Mouse (Mus musculus) bone marrow macrophage, adult 2 months (primary cell): ENCODE results near the gene AC109138.7. TPM values are rescaled to one million over a fixed set of nuclear protein-coding genes. Genes with fewer than 3 reads are reported as not detected.

Experiments used
- H3K27ac ChIP-seq: 2 replicates; pipeline ENCODE4 v1.5.1; 2012; ENCODE audit warnings: low read depth, low read length; ENCODE audit not compliant: insufficient read depth
- H3K4me1 ChIP-seq: 2 replicates; pipeline ENCODE4 v1.6.1; 2012; ENCODE audit warnings: low read length; ENCODE audit not compliant: control insufficient read depth, insufficient read depth
- H3K4me3 ChIP-seq: 2 replicates; pipeline ENCODE4 v1.5.1; 2012; ENCODE audit warnings: mild to moderate bottlenecking, low read length, moderate library complexity; ENCODE audit not compliant: insufficient read depth
- CTCF ChIP-seq: IDR thresholded peaks from 2 replicates; pipeline ENCODE4 v1.5.1; 2012; ENCODE audit warnings: low read depth, mild to moderate bottlenecking, low read length, moderate library complexity
- POLR2A ChIP-seq: IDR thresholded peaks from 2 replicates; pipeline ENCODE4 v1.6.1; 2012; ENCODE audit warnings: mild to moderate bottlenecking, low read depth, low read length, borderline replicate concordance
- polyA plus RNA-seq: library from polyadenylated mRNA; stranded (reverse); fragments of >200 nt; gene quantifications from 2 replicates; pipeline ENCODE4 v1.2.4, GENCODE M21; 2012; ENCODE audit not compliant: missing spikeins, insufficient read depth, insufficient read length

AC109138.7 gene
- not detected in 2 replicates for polyA plus RNA-seq

GRCm38 (mm10) chr19:4214071-4214770, at the start of gene AC109138.7, which contains the start of gene Clcf1:
Gene AC109138.7 (plus strand): TSS chr19:4214357.
Gene Clcf1 (plus strand): TSS chr19:4214238.
- Histone ChIP-seq H3K4me3 (peak within 1 kb of the TSS; percentile 35), H3K4me1 (peaks cover 14% of the 10 kb centered on the region), H3K27ac (no peak within 1 kb of the TSS)
- no peak for TF ChIP-seq POLR2A
- no peak for TF ChIP-seq CTCF

GRCm38 (mm10) chr19:4164721-4165120, 49.4 kb upstream of the AC109138.7 start:
- Histone ChIP-seq H3K4me1 (peaks cover 20% of the 10 kb centered on the region), H3K4me3 (no peak overlapping the region), H3K27ac (peak overlapping the region; percentile 85)
- TF ChIP-seq POLR2A (no peak), CTCF (no peak)

- TF ChIP-seq CTCF = no peak
- H3K4me3 ChIP-seq = no peak overlapping the region
- H3K27ac ChIP-seq = no peak overlapping the region
- peaks cover 25% of the 10 kb centered on the region for H3K4me1 ChIP-seq
These were observed 47.3 kb upstream of the AC109138.7 start for GRCm38 (mm10) chr19:4166678-4167476.

- peaks cover 20% of the 10 kb centered on the region for H3K4me1 ChIP-seq
- H3K4me3 ChIP-seq = peak overlapping the region; percentile 47
- TF ChIP-seq CTCF (no peak; the same call in 1 of the 2 replicates), POLR2A (no peak)
- H3K27ac ChIP-seq = peak overlapping the region; percentile 26
These were observed 44.8 kb upstream of the AC109138.7 start for GRCm38 (mm10) chr19:4169378-4169784.

DNA sequence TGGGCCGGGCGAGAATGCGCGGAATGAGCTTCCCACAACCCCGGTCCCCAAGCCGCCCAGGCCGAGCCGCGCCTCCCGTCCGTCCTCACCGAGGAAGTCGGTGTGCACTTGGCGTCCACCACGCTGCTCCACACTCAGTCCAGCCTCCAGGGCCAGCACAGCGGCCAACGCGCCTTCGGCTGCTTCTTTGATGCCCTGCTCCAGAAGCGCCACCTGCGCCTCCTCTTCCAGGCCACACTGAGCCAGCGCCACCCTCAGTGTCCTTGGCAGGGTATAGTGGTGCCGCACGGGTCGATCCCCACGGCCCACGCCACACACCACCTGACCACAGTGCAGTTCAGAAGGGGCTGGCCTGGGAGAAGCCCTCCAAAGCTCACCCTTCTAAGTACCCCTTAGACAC, 44.3 kb upstream of the AC109138.7 start:
- H3K4me3 ChIP-seq = peak overlapping the region; percentile 47
- TF ChIP-seq CTCF = no peak; the same call in 1 of the 2 replicates
- peak overlapping the region; percentile 26 for H3K27ac ChIP-seq
- H3K4me1 ChIP-seq = peaks cover 16% of the 10 kb centered on the region

GRCm38 (mm10) chr19:4170723-4171392, 43.3 kb upstream of the AC109138.7 start:
- TF ChIP-seq POLR2A (no peak), CTCF (no peak)
- Histone ChIP-seq H3K27ac (no peak overlapping the region), H3K4me1 (peaks cover 10% of the 10 kb centered on the region), H3K4me3 (no peak overlapping the region)

DNA sequence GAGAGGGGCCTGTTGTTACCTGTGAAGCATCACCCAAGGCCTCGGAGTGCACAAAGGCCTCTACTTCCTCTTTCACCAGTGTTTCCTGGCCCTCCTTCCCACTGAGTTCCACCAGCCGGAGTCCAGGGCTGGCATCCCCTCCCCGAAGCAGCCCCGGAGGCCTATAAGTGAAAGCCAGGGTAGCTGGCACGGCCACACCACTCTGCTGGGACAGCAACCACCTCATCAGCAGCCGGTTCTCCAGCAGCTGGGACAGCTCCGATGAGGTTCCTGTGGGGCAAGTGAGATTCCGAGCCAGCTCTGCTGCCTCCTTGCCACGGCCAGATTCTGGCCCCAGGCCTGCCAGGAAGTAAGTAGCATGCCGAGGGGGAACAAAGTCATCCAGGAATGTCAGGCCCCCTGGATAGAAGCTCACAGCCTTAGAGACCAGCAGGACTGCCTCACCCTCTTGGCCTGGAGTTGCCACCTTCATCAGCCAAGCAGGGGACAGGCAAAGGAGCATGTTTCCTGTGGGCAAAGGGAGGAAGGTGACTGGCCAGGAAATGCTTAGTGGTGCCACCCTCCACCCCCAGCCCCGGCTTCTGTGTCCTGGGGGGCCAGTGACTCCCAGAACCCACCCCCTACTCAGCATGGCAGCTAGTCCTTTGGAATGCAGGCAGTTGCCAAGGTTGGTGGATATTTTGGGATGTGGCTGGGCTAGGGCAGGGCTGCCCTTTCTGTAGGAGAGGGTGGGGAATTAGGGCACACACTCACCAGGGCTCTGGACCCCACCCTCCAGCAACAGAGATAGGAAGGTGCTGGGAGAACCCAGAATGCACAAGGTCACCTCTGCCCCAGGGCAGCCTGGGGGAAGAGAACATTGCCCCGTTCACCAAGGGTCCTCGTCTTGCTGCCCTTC, 42.5 kb upstream of the AC109138.7 start:
- Histone ChIP-seq H3K4me3 (no peak overlapping the region), H3K27ac (no peak overlapping the region), H3K4me1 (peaks cover 10% of the 10 kb centered on the region)
- TF ChIP-seq POLR2A (no peak), CTCF (no peak)

GRCm38 (mm10) chr19:4172925-4173324, 41.2 kb upstream of the AC109138.7 start:
- H3K27ac ChIP-seq = no peak overlapping the region
- H3K4me3 ChIP-seq = no peak overlapping the region
- no peak for TF ChIP-seq POLR2A
- no peak for TF ChIP-seq CTCF
- H3K4me1 ChIP-seq = peaks cover 10% of the 10 kb centered on the region
